Mouse (Mus musculus): Measurements from ENCODE around the gene Prkra. TPM values are rescaled to one million over a fixed set of nuclear protein-coding genes. Genes with fewer than 3 reads are reported as not detected.
A peak's percentile ranks its signal among the peaks of the same experiment; 100 is the strongest.

Prkra gene
- total and polyA plus RNA-seq, 2 experiments from 2014 or later, result 93.6 to 113 TPM

DNA sequence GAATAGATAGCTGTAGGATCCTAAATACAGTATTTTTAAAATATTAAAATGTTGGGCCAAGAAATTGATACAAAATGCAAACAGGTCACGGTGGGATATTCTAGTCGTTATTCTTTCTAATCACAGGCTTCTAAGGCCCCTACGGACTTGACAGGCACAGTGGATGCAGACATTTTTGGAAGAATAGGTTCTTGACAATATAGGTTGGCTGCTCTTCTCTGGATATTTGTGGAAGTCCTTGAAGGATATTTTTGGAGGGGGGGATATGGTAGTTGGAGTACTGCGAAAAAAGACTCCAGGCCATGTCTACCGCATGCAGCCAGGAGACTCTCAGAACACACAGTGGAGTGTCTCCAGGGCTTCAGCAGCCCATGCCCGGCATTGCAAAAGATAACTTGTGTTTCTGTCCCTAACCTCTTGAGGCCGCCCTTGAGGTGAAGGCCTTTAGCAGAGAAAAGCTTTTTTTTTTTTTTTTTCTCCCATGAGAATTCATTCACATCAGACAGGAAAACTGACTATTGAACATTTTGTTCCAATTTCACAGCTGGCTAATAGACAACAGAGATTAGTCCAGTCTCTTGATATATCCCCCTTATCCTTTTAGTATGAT lies 25.8 kb upstream of the Prkra start:
- Histone ChIP-seq H3K4me2 (ENCODE audit: low read depth, low read length, poor library complexity, severe bottlenecking) (peak overlapping the region; percentile 60), H3K4me3 (ENCODE audit: low read depth, low read length) (peak overlapping the region; percentile 36), H3K4me1 (ENCODE audit: insufficient read depth, low read length) (peaks cover 10% of the 10 kb centered on the region), H3K9ac (replicated peaks; ENCODE audit: low read length, poor library complexity, severe bottlenecking) (no peak overlapping the region), H3K27me3 (ENCODE audit: insufficient read depth, low read length) (no peaks in the 10 kb centered on the region), H3K36me3 (ENCODE audit: insufficient read depth, low read length) (no peaks in the 10 kb centered on the region), H3K9me3 (ENCODE audit: low read length) (no peaks in the 10 kb centered on the region), H3K27ac (ENCODE audit: low read depth, low read length) (peak overlapping the region; percentile 65; the same call in 1 of the 2 replicates)
- ATAC-seq (ENCODE audit: low FRiP score) (no peak), DNase-seq (ENCODE audit: low spot score) (peak; percentile 52)
- TF ChIP-seq CTCF (IDR thresholded peaks at IDR 0.05), result peak; percentile 37; the same call in 1 of the 2 replicates
- WGBS, result 40% methylated on average over 7 of the region's 7 CpGs

DNA sequence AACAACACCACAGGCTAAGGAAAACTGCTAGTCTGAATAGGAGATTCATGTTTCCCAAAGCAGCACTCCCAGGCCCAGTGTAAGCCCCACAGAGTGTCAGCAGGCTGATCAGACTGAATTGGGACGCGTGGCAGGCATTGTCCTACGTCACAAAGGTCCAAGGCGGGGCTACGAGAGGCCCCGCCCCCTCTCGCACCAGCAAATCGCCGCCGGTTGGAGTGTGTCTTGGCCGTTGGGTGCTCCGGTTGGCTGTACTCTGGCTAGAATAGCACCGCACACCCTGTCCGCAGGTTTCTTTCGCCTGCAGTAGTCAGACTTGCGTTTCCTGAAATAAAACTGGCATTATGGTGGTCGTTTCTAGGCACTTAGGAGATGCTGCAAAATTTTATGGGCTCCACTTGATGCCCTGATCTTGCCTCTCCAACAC lies 25.2 kb upstream of the Prkra start, which contains the start of gene Fkbp7:
Gene Fkbp7, minus strand, starts transcription at position 151 of the 427 bp plus-strand sequence.
- TF ChIP-seq CTCF (IDR thresholded peaks at IDR 0.05), result no peak
- peak within 1 kb of the TSS; percentile 46 for H3K9ac ChIP-seq (replicated peaks; ENCODE audit: low read length, poor library complexity, severe bottlenecking)
- H3K27ac ChIP-seq (ENCODE audit: low read depth, low read length), result peak within 1 kb of the TSS; percentile 65
- ATAC-seq (ENCODE audit: low FRiP score) (peak; percentile 90), DNase-seq (ENCODE audit: low spot score) (peak; percentile 94)
- H3K36me3 ChIP-seq (ENCODE audit: insufficient read depth, low read length), result no peaks in the 10 kb centered on the region
- 0% methylated on average over 17 of the region's 17 CpGs for WGBS
- H3K9me3 ChIP-seq (ENCODE audit: low read length), result no peaks in the 10 kb centered on the region
- peaks cover 10% of the 10 kb centered on the region for H3K4me1 ChIP-seq (ENCODE audit: insufficient read depth, low read length)
- H3K27me3 ChIP-seq (ENCODE audit: insufficient read depth, low read length), result no peaks in the 10 kb centered on the region
- H3K4me2 ChIP-seq (ENCODE audit: low read depth, low read length, poor library complexity, severe bottlenecking), result peak within 1 kb of the TSS; percentile 60
- H3K4me3 ChIP-seq (ENCODE audit: low read depth, low read length), result peak within 1 kb of the TSS; percentile 36

DNA sequence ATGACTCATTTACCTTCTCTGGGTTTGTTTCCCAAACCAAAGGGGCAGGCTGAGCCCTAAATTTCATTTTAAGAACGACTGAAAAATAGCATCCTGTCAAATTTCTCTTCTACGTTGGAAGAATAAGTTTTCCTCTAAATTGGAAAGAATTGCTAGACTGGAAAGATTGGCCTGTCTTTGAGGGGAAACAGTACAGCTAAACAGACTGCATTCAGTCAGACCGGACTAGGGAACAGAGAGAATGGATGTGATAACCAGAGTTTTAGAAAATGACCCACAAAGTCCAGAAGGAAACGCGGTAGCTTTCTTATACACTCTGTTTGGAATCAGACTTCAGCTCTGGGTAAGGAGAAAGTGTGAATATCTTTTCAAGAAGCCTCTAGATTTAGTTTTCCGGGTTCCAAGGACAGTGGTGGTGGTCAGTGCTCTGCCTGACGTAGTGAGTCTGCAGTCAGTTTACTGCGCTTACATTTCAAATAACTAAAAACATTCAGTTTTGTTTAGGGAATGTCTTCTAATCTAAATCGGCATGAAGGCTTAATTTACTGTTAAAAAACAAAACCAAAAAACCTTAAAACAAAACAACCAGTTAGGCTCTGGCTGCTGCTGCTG lies 24.4 kb upstream of the Prkra start:
- H3K36me3 ChIP-seq (ENCODE audit: insufficient read depth, low read length), result no peaks in the 10 kb centered on the region
- ATAC-seq (ENCODE audit: low FRiP score), result no peak
- H3K27me3 ChIP-seq (ENCODE audit: insufficient read depth, low read length), result no peaks in the 10 kb centered on the region
- H3K4me2 ChIP-seq (ENCODE audit: low read depth, low read length, poor library complexity, severe bottlenecking), result peak overlapping the region; percentile 60
- no peak for TF ChIP-seq CTCF (IDR thresholded peaks at IDR 0.05)
- 31% methylated on average over 9 of the region's 9 CpGs for WGBS
- H3K4me1 ChIP-seq (ENCODE audit: insufficient read depth, low read length), result peaks cover 10% of the 10 kb centered on the region
- H3K9ac ChIP-seq (replicated peaks; ENCODE audit: low read length, poor library complexity, severe bottlenecking), result peak overlapping the region; percentile 46
- no peak for DNase-seq (ENCODE audit: low spot score)
- H3K27ac ChIP-seq (ENCODE audit: low read depth, low read length), result peak overlapping the region; percentile 65; the same call in 1 of the 2 replicates
- peak overlapping the region; percentile 36 for H3K4me3 ChIP-seq (ENCODE audit: low read depth, low read length)
- H3K9me3 ChIP-seq (ENCODE audit: low read length), result no peaks in the 10 kb centered on the region

DNA sequence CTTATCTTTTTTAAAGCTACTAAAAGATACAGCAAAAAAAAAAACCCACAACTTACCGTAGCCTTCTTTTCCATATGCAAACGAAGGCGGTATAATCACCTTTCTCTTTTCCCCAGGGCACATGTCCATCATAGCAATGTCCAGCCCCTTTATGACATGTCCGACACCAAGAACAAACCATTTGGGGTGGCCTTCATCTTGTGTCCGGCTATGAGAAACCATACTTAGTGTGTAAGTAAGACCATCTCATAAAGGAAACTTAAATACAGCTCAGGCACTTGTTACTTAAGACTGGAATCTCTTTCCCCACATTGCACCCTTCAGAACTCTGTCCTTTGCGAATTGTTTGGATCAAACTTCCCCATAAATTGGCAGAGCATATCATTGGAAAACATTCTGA lies 23.8 kb upstream of the Prkra start:
- H3K4me2 ChIP-seq (ENCODE audit: low read depth, low read length, poor library complexity, severe bottlenecking), result peak overlapping the region; percentile 7; the same call in 1 of the 2 replicates
- H3K9me3 ChIP-seq (ENCODE audit: low read length), result no peaks in the 10 kb centered on the region
- no peak overlapping the region for H3K9ac ChIP-seq (replicated peaks; ENCODE audit: low read length, poor library complexity, severe bottlenecking)
- no peaks in the 10 kb centered on the region for H3K27me3 ChIP-seq (ENCODE audit: insufficient read depth, low read length)
- WGBS, result 81% methylated on average over 6 of the region's 6 CpGs
- no peak overlapping the region for H3K4me3 ChIP-seq (ENCODE audit: low read depth, low read length)
- H3K36me3 ChIP-seq (ENCODE audit: insufficient read depth, low read length), result no peaks in the 10 kb centered on the region
- no peak for DNase-seq (ENCODE audit: low spot score)
- no peak for TF ChIP-seq CTCF (IDR thresholded peaks at IDR 0.05)
- no peak overlapping the region for H3K27ac ChIP-seq (ENCODE audit: low read depth, low read length)
- peaks cover 7% of the 10 kb centered on the region for H3K4me1 ChIP-seq (ENCODE audit: insufficient read depth, low read length)
- ATAC-seq (ENCODE audit: low FRiP score), result no peak

DNA sequence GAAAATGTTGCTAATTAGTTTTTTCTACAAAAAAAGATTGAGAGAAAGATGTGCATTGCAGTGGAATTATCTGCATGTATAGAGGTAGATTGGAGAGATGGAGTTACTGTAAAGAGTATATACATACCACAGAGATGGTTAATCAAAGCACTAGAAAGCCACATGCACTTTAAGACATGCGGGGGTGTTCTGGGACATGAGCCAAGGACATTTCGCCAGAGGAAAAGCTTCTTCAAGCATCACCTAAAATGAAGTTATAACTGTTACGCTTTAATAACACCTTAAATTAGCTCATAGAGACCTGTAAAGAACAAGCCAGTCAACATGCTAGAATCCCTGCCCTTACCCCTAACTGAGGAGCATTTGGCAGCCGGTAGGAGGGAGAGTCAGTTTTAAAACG lies 19.4 kb upstream of the Prkra start:
- Histone ChIP-seq H3K27ac (ENCODE audit: low read depth, low read length) (no peak overlapping the region), H3K4me1 (ENCODE audit: insufficient read depth, low read length) (no peaks in the 10 kb centered on the region), H3K36me3 (ENCODE audit: insufficient read depth, low read length) (no peaks in the 10 kb centered on the region), H3K4me2 (ENCODE audit: low read depth, low read length, poor library complexity, severe bottlenecking) (no peak overlapping the region), H3K9me3 (ENCODE audit: low read length) (no peaks in the 10 kb centered on the region), H3K4me3 (ENCODE audit: low read depth, low read length) (no peak overlapping the region), H3K9ac (replicated peaks; ENCODE audit: low read length, poor library complexity, severe bottlenecking) (no peak overlapping the region), H3K27me3 (ENCODE audit: insufficient read depth, low read length) (no peaks in the 10 kb centered on the region)
- no peak for TF ChIP-seq CTCF (IDR thresholded peaks at IDR 0.05)
- ATAC-seq (ENCODE audit: low FRiP score), result no peak
- 84% methylated on average over 5 of the region's 5 CpGs for WGBS
- DNase-seq (ENCODE audit: low spot score), result no peak

DNA sequence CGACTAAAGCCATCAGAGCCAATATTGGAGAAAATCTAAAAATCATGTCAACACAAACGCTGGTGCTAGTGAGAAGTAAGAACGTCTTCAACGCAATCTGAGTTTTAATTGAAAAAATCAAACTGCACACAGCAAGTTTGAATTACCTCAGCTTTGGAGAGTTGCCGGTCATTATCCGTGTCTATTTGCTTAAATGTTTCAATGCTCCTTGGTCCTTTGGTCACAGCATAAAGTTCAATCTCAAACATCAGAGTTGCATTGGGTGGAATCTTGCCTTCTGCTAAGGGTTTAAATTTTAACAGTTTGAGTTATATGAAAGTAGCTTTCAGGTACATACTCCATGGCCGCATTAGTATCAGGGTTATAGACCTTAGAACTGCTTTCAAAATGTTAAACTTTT lies 17.7 kb upstream of the Prkra start:
- no peak overlapping the region for H3K27ac ChIP-seq (ENCODE audit: low read depth, low read length)
- H3K9me3 ChIP-seq (ENCODE audit: low read length), result no peaks in the 10 kb centered on the region
- 97% methylated on average over 7 of the region's 7 CpGs for WGBS
- no peak for TF ChIP-seq CTCF (IDR thresholded peaks at IDR 0.05)
- H3K27me3 ChIP-seq (ENCODE audit: insufficient read depth, low read length), result no peaks in the 10 kb centered on the region
- H3K4me2 ChIP-seq (ENCODE audit: low read depth, low read length, poor library complexity, severe bottlenecking), result no peak overlapping the region
- no peaks in the 10 kb centered on the region for H3K4me1 ChIP-seq (ENCODE audit: insufficient read depth, low read length)
- H3K36me3 ChIP-seq (ENCODE audit: insufficient read depth, low read length), result no peaks in the 10 kb centered on the region
- DNase-seq (ENCODE audit: low spot score), result no peak
- H3K9ac ChIP-seq (replicated peaks; ENCODE audit: low read length, poor library complexity, severe bottlenecking), result no peak overlapping the region
- no peak for ATAC-seq (ENCODE audit: low FRiP score)
- no peak overlapping the region for H3K4me3 ChIP-seq (ENCODE audit: low read depth, low read length)

All from midbrain, postnatal 0 days (tissue).